Mouse (Mus musculus): ENCODE data around the gene Cmas.

GRCm38 (mm10) chr6:142745484-142745883 is 11.0 kb upstream of the Cmas start:
- TF ChIP-seq CTCF (IDR thresholded peaks at IDR 0.05; ENCODE audit: extremely low read depth, insufficient read length, insufficient replicate concordance, low read depth, low read length), result no peak
- no peak for TF ChIP-seq POLR2A (IDR thresholded peaks at IDR 0.05; ENCODE audit: low read depth, low read length)

All from small intestine, adult 2 months (tissue).